Mouse (Mus musculus) hindbrain, embryonic 15.5 days (tissue): Measurements from ENCODE around the gene Aatk. TPM values are rescaled to one million over a fixed set of nuclear protein-coding genes. Genes with fewer than 3 reads are reported as not detected.

Experiments used
- ATAC-seq: fragments of 200-750 bp; cut with Nextera tagmentation; 2 replicates; pipeline ENCODE4 v1.8.0; 2017; ENCODE audit warnings: low read depth, moderate number of reproducible peaks, moderate TSS enrichment; ENCODE audit not compliant: low FRiP score
- H3K27ac ChIP-seq: fragments of 300-500 bp; sonication (generic); replicated peaks from 2 replicates; pipeline ENCODE4 v1.5.1; 2015; ENCODE audit warnings: mild to moderate bottlenecking, inconsistent platforms
- H3K27me3 ChIP-seq: fragments of 300-500 bp; sonication (generic); 2 replicates; pipeline ENCODE4 v1.6.1; 2015; ENCODE audit warnings: control low read depth, inconsistent platforms
- H3K36me3 ChIP-seq: fragments of 300-500 bp; sonication (generic); 2 replicates; pipeline ENCODE4 v1.6.1; 2015; ENCODE audit warnings: control low read depth, inconsistent platforms
- H3K4me1 ChIP-seq: fragments of 300-500 bp; sonication (generic); replicated peaks from 2 replicates; pipeline ENCODE4 v1.6.1; 2015; ENCODE audit warnings: control low read depth, inconsistent platforms
- H3K4me2 ChIP-seq: fragments of 300-500 bp; sonication (generic); 2 replicates; pipeline ENCODE4 v1.6.1; 2015; ENCODE audit warnings: moderate library complexity, mild to moderate bottlenecking, inconsistent platforms
- H3K4me3 ChIP-seq: fragments of 300-500 bp; sonication (generic); 2 replicates; pipeline ENCODE4 v1.5.1; 2015; ENCODE audit warnings: mild to moderate bottlenecking, inconsistent platforms
- H3K9ac ChIP-seq: fragments of 300-500 bp; sonication (generic); 2 replicates; pipeline ENCODE4 v1.6.1; 2015; ENCODE audit warnings: inconsistent platforms
- H3K9me3 ChIP-seq: fragments of 300-500 bp; sonication (generic); 2 replicates; pipeline ENCODE4 v1.6.1; 2016; ENCODE audit warnings: control low read depth, inconsistent platforms
- WGBS: fragments of 180-500 bp; shearing (Covaris S2); methylation state at CpG from one replicate; pipeline ENCODE4 v1.1.7; 2015; 5-methylcytosine and 5-hydroxymethylcytosine counted together
- polyA plus RNA-seq: library from polyadenylated mRNA; unstranded; fragments of >200 nt; fragmentation: Nextera tagmentation; extraction: Ambion mirVana; gene quantifications from 2 replicates; pipeline ENCODE4 v1.2.1, GENCODE M21; 2015

The Aatk gene
- polyA plus RNA-seq, 1 experiment from 2014 or later, result 47.5 TPM

GRCm38 (mm10) chr11:120048252-120048556, 1.2 kb upstream of the Aatk start:
- H3K9ac ChIP-seq, result peak overlapping the region; percentile 88
- peak; percentile 29; the same call in 1 of the 2 replicates for ATAC-seq
- peak overlapping the region; percentile 93 for H3K27ac ChIP-seq
- H3K4me2 ChIP-seq, result peak overlapping the region; percentile 69
- H3K27me3 ChIP-seq, result no peaks in the 10 kb centered on the region
- under 1% methylated on average over 23 of the region's 23 CpGs for WGBS
- H3K36me3 ChIP-seq, result no peaks in the 10 kb centered on the region
- peaks cover 58% of the 10 kb centered on the region for H3K4me1 ChIP-seq
- H3K4me3 ChIP-seq, result peak overlapping the region; percentile 76
- no peaks in the 10 kb centered on the region for H3K9me3 ChIP-seq

- Histone ChIP-seq H3K4me2 (peak overlapping the region; percentile 69), H3K36me3 (no peaks in the 10 kb centered on the region), H3K9ac (peak overlapping the region; percentile 88), H3K4me1 (peaks cover 60% of the 10 kb centered on the region), H3K27ac (peak overlapping the region; percentile 93), H3K4me3 (peak overlapping the region; percentile 76), H3K27me3 (no peaks in the 10 kb centered on the region), H3K9me3 (no peaks in the 10 kb centered on the region)
- WGBS, result 5% methylated on average over 23 of the region's 23 CpGs
- peak; percentile 23; the same call in 1 of the 2 replicates for ATAC-seq
Observed at GRCm38 (mm10) chr11:120047531-120048251, 724 bp upstream of the Aatk start.

DNA sequence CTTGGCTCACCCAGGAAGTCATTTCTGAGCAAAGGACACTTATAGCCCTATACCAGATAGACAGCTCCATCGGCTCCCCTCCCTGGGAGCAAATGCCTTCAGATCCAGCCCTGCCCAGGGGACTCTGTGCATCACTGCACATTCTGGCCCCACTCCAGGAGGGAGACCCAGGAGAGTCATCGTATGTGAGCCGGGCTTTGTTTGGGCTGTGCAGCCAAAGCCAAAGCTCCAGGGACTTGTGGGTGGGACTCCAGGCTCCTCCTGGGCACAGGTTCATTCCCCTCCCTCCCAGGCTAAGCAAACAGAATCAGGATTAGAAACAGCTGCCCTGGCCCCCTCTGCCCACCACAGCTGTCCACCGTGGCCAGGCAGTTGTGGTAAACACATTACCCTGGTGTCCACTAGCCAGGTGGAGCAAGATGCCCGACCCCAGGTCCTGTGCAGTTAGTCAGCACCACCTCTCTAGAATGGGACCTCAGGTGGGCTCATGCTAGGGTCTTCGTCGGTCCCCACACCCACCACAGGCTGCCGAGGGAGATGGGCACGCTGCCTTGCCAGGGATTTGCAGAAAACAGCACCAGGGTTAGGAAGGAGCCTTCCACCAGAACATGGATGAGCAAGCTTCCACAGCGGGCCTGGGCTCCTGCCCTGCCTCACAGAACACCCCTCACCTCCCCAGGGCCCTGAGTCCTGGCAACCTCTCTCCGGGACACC, 971 bp downstream of the Aatk start:
- 23% methylated on average over 11 of the region's 11 CpGs for WGBS
- H3K9me3 ChIP-seq, result no peaks in the 10 kb centered on the region
- H3K27me3 ChIP-seq, result no peaks in the 10 kb centered on the region
- H3K4me2 ChIP-seq, result peak overlapping the region; percentile 69
- peaks cover 66% of the 10 kb centered on the region for H3K4me1 ChIP-seq
- no peaks in the 10 kb centered on the region for H3K36me3 ChIP-seq
- peak overlapping the region; percentile 76 for H3K4me3 ChIP-seq
- peak; percentile 21; the same call in 1 of the 2 replicates for ATAC-seq
- H3K9ac ChIP-seq, result peak overlapping the region; percentile 88
- H3K27ac ChIP-seq, result peak overlapping the region; percentile 93

DNA sequence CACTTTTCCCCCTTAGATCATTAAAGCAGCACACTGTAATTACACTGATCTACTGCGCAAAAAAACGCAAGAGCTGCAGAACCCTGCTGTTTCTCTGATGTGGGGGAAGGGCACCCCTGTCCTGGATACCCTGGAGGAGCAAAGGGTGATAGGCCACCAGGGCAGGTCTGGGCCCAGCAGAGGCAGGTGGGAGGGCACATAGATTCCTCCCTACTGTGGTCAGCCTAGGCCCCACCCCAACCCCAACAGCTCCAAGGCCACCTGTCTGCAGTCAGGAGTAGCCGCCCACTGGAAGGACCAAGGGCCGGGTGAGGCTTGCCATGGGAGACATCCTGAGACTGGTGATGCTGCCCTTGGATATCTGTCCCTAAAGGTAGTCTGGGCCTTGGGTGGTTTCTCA, 1.6 kb downstream of the Aatk start:
- no peaks in the 10 kb centered on the region for H3K9me3 ChIP-seq
- H3K36me3 ChIP-seq, result no peaks in the 10 kb centered on the region
- no peaks in the 10 kb centered on the region for H3K27me3 ChIP-seq
- peak overlapping the region; percentile 69 for H3K4me2 ChIP-seq
- H3K27ac ChIP-seq, result peak overlapping the region; percentile 93
- H3K9ac ChIP-seq, result peak overlapping the region; percentile 88
- ATAC-seq, result no peak
- peak overlapping the region; percentile 76 for H3K4me3 ChIP-seq
- H3K4me1 ChIP-seq, result peaks cover 70% of the 10 kb centered on the region
- 46% methylated on average over 4 of the region's 4 CpGs for WGBS

- no peak for ATAC-seq
Observed at GRCm38 (mm10) chr11:120042141-120042838, 4.7 kb downstream of the Aatk start.

DNA sequence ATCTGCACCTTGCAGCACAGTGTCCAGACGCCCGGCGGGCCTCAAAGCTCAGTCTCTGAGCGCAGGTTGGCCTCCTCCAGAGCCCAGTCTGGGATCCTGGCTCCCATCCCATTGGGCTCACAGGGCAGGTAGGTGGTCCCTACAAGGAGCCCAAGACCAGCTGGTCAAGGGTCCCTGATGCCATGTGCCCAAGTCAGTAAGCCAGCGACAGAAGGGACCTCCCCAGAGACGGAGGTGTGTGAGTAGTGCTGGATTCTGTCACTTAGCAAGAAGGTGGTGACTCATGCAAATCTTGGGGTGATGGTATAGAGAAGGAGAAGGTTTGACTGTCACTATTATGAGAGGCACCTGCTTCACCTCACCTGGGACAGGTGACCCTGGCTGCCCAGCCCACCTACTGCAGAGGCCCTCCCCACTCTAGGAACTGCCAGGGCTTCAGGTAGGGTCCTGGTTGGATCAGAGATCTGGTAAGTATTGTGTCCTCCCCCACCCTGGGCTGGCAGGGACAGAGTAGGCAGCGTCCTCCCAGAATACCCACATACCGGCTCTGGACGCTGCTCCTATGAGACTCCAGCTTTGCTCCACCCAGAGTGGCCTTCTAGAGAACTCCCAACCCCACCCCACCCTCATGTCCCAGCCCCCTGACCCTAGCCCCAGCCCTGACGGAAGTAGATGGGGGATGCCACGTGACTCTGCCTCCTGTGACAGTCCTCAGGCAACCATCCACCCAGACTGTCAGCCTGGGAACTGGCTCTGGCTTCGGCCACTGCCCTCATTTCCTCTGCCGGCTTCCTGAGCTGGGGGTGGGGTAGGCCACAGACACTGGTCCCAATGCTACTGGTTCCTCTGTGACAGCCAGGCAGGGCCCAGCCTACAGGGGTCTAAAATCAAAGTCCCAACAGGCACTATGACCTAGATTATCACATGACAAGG, 5.5 kb downstream of the Aatk start:
- 74% methylated on average over 13 of the region's 13 CpGs for WGBS
- Histone ChIP-seq H3K4me3 (no peak overlapping the region), H3K9me3 (no peaks in the 10 kb centered on the region), H3K4me2 (no peak overlapping the region), H3K27me3 (no peaks in the 10 kb centered on the region), H3K9ac (no peak overlapping the region), H3K27ac (no peak overlapping the region), H3K36me3 (no peaks in the 10 kb centered on the region), H3K4me1 (peaks cover 70% of the 10 kb centered on the region)
- no peak for ATAC-seq

More at GRCm38 (mm10) chr11:120042141-120042838, 4.7 kb downstream of the Aatk start:
- H3K4me1 ChIP-seq, result peaks cover 72% of the 10 kb centered on the region
- no peak overlapping the region for H3K4me3 ChIP-seq
- H3K27ac ChIP-seq, result no peak overlapping the region; the same call in 1 of the 2 replicates
- no peaks in the 10 kb centered on the region for H3K9me3 ChIP-seq
- H3K27me3 ChIP-seq, result no peaks in the 10 kb centered on the region
- 87% methylated on average over 7 of the region's 7 CpGs for WGBS
- no peak overlapping the region for H3K9ac ChIP-seq
- no peak overlapping the region for H3K4me2 ChIP-seq
- H3K36me3 ChIP-seq, result no peaks in the 10 kb centered on the region

DNA sequence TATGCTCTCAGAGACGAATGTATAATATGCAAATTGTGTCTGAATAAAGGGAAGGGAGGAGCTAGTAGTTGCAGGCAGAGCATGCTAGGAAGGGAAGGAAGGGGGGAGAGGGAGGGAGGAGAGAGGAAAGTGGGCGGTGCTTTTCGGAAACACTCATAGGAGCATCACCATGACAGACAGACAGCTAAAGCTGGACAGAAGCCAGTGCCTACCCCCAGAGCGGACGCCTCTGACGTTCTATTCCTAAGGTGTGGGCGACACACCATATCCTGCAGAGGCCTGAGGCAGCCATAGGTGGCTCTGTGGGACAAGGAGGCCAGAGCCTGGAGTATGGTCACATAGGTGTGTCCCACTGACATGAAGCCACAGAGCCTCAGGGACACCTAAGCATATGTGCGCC, 6.5 kb downstream of the Aatk start:
- H3K4me3 ChIP-seq, result no peak overlapping the region
- peaks cover 62% of the 10 kb centered on the region for H3K4me1 ChIP-seq
- ATAC-seq, result no peak
- H3K9me3 ChIP-seq, result no peaks in the 10 kb centered on the region
- H3K27ac ChIP-seq, result 0 out of 2 replicates have a peak overlapping the region, but pooled peaks have one; percentile 52
- 76% methylated on average over 8 of the region's 8 CpGs for WGBS
- H3K36me3 ChIP-seq, result no peaks in the 10 kb centered on the region
- H3K4me2 ChIP-seq, result no peak overlapping the region
- H3K9ac ChIP-seq, result no peak overlapping the region
- no peaks in the 10 kb centered on the region for H3K27me3 ChIP-seq

GRCm38 (mm10) chr11:120039581-120039980, 7.4 kb downstream of the Aatk start:
- Histone ChIP-seq H3K9ac (no peak overlapping the region), H3K9me3 (no peaks in the 10 kb centered on the region), H3K4me3 (no peak overlapping the region), H3K36me3 (no peaks in the 10 kb centered on the region), H3K27ac (peak overlapping the region; percentile 52), H3K4me2 (no peak overlapping the region), H3K4me1 (peaks cover 53% of the 10 kb centered on the region), H3K27me3 (no peaks in the 10 kb centered on the region)
- ATAC-seq, result no peak
- WGBS, result 35% methylated on average over 4 of the region's 4 CpGs

GRCm38 (mm10) chr11:120034762-120035161, 12.2 kb downstream of the Aatk start:
- Histone ChIP-seq H3K36me3 (no peaks in the 10 kb centered on the region), H3K4me2 (no peak overlapping the region), H3K27me3 (no peaks in the 10 kb centered on the region), H3K9ac (no peak overlapping the region), H3K9me3 (no peaks in the 10 kb centered on the region), H3K4me1 (peaks cover 33% of the 10 kb centered on the region), H3K4me3 (no peak overlapping the region), H3K27ac (no peak overlapping the region)
- WGBS, result 81% methylated on average over 5 of the region's 5 CpGs
- ATAC-seq, result no peak

GRCm38 (mm10) chr11:120034306-120034705, 12.7 kb downstream of the Aatk start:
- Histone ChIP-seq H3K36me3 (no peaks in the 10 kb centered on the region), H3K4me1 (peaks cover 29% of the 10 kb centered on the region), H3K9ac (no peak overlapping the region), H3K27me3 (no peaks in the 10 kb centered on the region), H3K4me2 (no peak overlapping the region), H3K9me3 (no peaks in the 10 kb centered on the region), H3K27ac (no peak overlapping the region), H3K4me3 (no peak overlapping the region)
- ATAC-seq, result no peak
- WGBS, result 34% methylated on average over 3 of the region's 3 CpGs

GRCm38 (mm10) chr11:120033473-120033872, 13.5 kb downstream of the Aatk start:
- Histone ChIP-seq H3K4me1 (peaks cover 24% of the 10 kb centered on the region; the same call in 1 of the 2 replicates), H3K4me2 (no peak overlapping the region), H3K27me3 (no peaks in the 10 kb centered on the region), H3K4me3 (no peak overlapping the region), H3K27ac (no peak overlapping the region), H3K36me3 (no peaks in the 10 kb centered on the region), H3K9me3 (no peaks in the 10 kb centered on the region), H3K9ac (0 out of 2 replicates have a peak overlapping the region, but pooled peaks have one; percentile 4)
- 70% methylated on average over 3 of the region's 3 CpGs for WGBS
- ATAC-seq, result no peak
